In the genomic region with DNA sequence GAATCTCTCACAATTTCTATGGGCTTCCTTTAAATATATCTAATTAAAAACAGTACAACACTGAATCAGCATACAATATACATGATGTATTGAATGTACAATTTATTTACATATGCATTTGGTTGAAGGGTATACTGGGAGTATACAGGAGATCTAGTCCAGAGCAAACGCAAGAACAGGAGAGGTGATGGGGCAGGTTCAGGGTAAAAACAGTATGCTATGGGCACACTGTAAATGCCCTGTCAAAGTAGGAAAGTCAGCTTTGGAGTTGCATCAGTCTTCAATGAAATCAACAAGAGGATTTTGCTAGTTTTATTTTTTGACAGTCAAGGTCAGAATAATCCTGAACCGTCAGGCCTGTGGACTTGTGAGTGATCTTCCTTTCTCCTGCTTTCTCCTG, we compare ENCODE assay signal across 8 mouse cellular contexts. TPM values are rescaled to one million over a fixed set of nuclear protein-coding genes. Genes with fewer than 3 reads are reported as not detected.
DNase-seq lines count a peak whose midpoint lies in the region; ATAC-seq and TF ChIP-seq lines count a peak whose summit lies in the region.

No protein-coding gene starts in this region.

- H3K4me2 ChIP-seq in limb, embryonic 12.5 days: peak overlapping the region; percentile 57
- peak overlapping the region; percentile 73 for H3K4me2 ChIP-seq in neural tube, embryonic 15.5 days

- DNase-seq in liver, adult 2 months (ENCODE audit: extremely low read depth, low read depth, low spot score): no peak
- DNase-seq in liver: no peak
- DNase-seq in right cerebral cortex, postnatal 14 days: no peak
- no peak for DNase-seq in left cerebral cortex, adult 11 months (ENCODE audit: low spot score)
- DNase-seq in spleen, postnatal 4 days (ENCODE audit: low spot score in 2 of 2): no peak

- TF ChIP-seq POLR2A in liver, adult 2 months (IDR thresholded peaks at IDR 0.05; ENCODE audit: extremely low read depth, insufficient read depth, low read length): no peak
- no peak for TF ChIP-seq POLR2A in embryonic fibroblast, embryonic 13.5 days (IDR thresholded peaks at IDR 0.05; ENCODE audit: low read depth, low read length)

- H3K4me3 ChIP-seq in liver, adult 2 months (ENCODE audit: insufficient read depth, low read depth, low read length): peak overlapping the region; percentile 84
- H3K4me3 ChIP-seq in embryonic fibroblast, embryonic 13.5 days (ENCODE audit: insufficient read depth, low read length): peak overlapping the region; percentile 80
- H3K4me3 ChIP-seq in limb, embryonic 12.5 days (replicated peaks): peak overlapping the region; percentile 58
- peak overlapping the region; percentile 91 for H3K4me3 ChIP-seq in neural tube, embryonic 15.5 days (replicated peaks)

- H3K4me1 ChIP-seq in liver, adult 2 months (ENCODE audit: control insufficient read depth, insufficient read depth, low read length): no peaks in the 10 kb centered on the region
- H3K4me1 ChIP-seq in embryonic fibroblast, embryonic 13.5 days (ENCODE audit: control insufficient read depth, insufficient read depth, low read length): no peaks in the 10 kb centered on the region
- H3K4me1 ChIP-seq in limb, embryonic 12.5 days (replicated peaks): peaks cover 3% of the 10 kb centered on the region; the same call in 1 of the 2 replicates
- H3K4me1 ChIP-seq in neural tube, embryonic 15.5 days: peaks cover 6% of the 10 kb centered on the region; the same call in 1 of the 2 replicates

- 46% methylated on average over 2 of the region's 2 CpGs for WGBS in liver, adult 2 months
- 61% methylated on average over 2 of the region's 2 CpGs for WGBS in limb, embryonic 12.5 days
- 58% methylated on average over 2 of the region's 2 CpGs for WGBS in neural tube, embryonic 15.5 days

- TF ChIP-seq CTCF in liver, adult 2 months (IDR thresholded peaks at IDR 0.05; ENCODE audit: low read depth, low read length): no peak
- no peak for TF ChIP-seq CTCF in embryonic fibroblast, embryonic 13.5 days (IDR thresholded peaks at IDR 0.05; ENCODE audit: borderline replicate concordance, insufficient read depth, low read length)

- H3K79me2 ChIP-seq in liver, adult 2 months (ENCODE audit: control insufficient read depth, insufficient read depth, low read length): peaks cover 3% of the 10 kb centered on the region; the same call in 1 of the 2 replicates

- no peak for ATAC-seq in limb, embryonic 12.5 days (ENCODE audit: insufficient number of reproducible peaks, insufficient read depth, low FRiP score, low TSS enrichment, low read depth)
- ATAC-seq in neural tube, embryonic 15.5 days (ENCODE audit: low FRiP score): peak; percentile 30; the same call in 1 of the 2 replicates

- no peaks in the 10 kb centered on the region for H3K27me3 ChIP-seq in liver, adult 2 months (ENCODE audit: control insufficient read depth, insufficient read depth, low read length)
- no peaks in the 10 kb centered on the region for H3K27me3 ChIP-seq in limb, embryonic 12.5 days
- H3K27me3 ChIP-seq in neural tube, embryonic 15.5 days (replicated peaks): no peaks in the 10 kb centered on the region

- no peak overlapping the region for H3K9ac ChIP-seq in liver, adult 2 months (ENCODE audit: low read depth, low read length)
- H3K9ac ChIP-seq in limb, embryonic 12.5 days (replicated peaks): peak overlapping the region; percentile 78
- H3K9ac ChIP-seq in neural tube, embryonic 15.5 days (replicated peaks): peak overlapping the region; percentile 74

- no peaks in the 10 kb centered on the region for H3K9me3 ChIP-seq in limb, embryonic 12.5 days
- no peaks in the 10 kb centered on the region for H3K9me3 ChIP-seq in neural tube, embryonic 15.5 days (replicated peaks)

- H3K36me3 ChIP-seq in liver, adult 2 months (ENCODE audit: control insufficient read depth, insufficient read depth, low read length): no peaks in the 10 kb centered on the region
- 0 out of 2 replicates have a peak, but pooled peaks cover 3% of the 10 kb centered on the region for H3K36me3 ChIP-seq in limb, embryonic 12.5 days
- no peaks in the 10 kb centered on the region for H3K36me3 ChIP-seq in neural tube, embryonic 15.5 days

- H3K27ac ChIP-seq in liver, adult 2 months (replicated peaks; ENCODE audit: insufficient read depth, low read depth, low read length): no peak overlapping the region
- H3K27ac ChIP-seq in embryonic fibroblast, embryonic 13.5 days (ENCODE audit: insufficient read depth, low read length): no peak overlapping the region
- peak overlapping the region; percentile 94 for H3K27ac ChIP-seq in limb, embryonic 12.5 days
- peak overlapping the region; percentile 91 for H3K27ac ChIP-seq in neural tube, embryonic 15.5 days (replicated peaks)

RNA-seq across cellular contexts. Expression of gene Fancl, which starts 0.7 kb away (rescaled TPM):
- total RNA-seq in liver, adult 2 months (2014; rRNA removed): 10.0 and 10.7 TPM in 2 replicates
- 1.2 and 1.7 TPM in 2 replicates for polyA plus RNA-seq in liver, adult 2 months (2012; rRNA removed)
- 10.1 and 10.5 TPM in 2 replicates for polyA plus RNA-seq in embryonic fibroblast, embryonic 13.5 days (2011; ENCODE audit: insufficient read length, low read depth, missing spikeins)
- 31.5 and 38.3 TPM in 2 replicates for polyA plus RNA-seq in limb, embryonic 12.5 days (2016; fragmentation: Nextera tagmentation; extraction: Ambion mirVana)
- polyA plus RNA-seq in neural tube, embryonic 15.5 days (2015; fragmentation: Nextera tagmentation; extraction: Ambion mirVana): 13.4 and 17.1 TPM in 2 replicates

Comparison
In these comparisons a context has a peak if more than half of its experiments do, and no peak if none do; other contexts are left out.
1. H3K27ac ChIP-seq: peak in limb, embryonic 12.5 days (single experiment) and neural tube, embryonic 15.5 days (single experiment); none in liver, adult 2 months (single experiment) and embryonic fibroblast, embryonic 13.5 days (single experiment).
2. Peak in every context shown above with its lines, with median percentiles within 50 percentile points of each other: H3K4me3 ChIP-seq.